Mouse (Mus musculus): ENCODE data around the gene Ubl7. TPM values are rescaled to one million over a fixed set of nuclear protein-coding genes. Genes with fewer than 3 reads are reported as not detected.

Gene Ubl7
- total RNA-seq, 2 experiments from 2014 or later: 70.8 to 80.1 TPM

DNA sequence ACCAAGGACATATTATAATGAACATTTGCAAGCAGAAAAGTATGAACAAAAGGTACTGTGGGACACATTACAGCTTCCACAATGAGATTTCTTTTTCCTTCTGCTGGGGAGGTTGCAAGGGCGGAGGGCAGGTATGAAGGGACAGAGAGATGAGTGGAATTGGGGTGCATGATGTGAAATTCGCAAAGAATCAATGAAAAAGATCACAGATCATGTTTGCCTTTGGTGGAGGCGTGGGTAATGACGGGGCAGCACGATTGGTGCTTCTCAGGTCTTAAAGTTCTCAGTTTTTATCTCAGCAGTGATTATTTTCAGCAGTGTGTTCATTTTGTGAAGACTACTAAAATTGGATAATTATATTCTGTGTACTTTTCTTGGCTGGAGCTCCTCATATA, 6.5 kb upstream of the Ubl7 start:
- no peak for DNase-seq (ENCODE audit: low spot score)
- intact Hi-C loops (cut with DNase I): no loop called here

GRCm38 (mm10) chr9:57907206-57907605, 3.6 kb upstream of the Ubl7 start:
- no peak for DNase-seq (ENCODE audit: low spot score)
- intact Hi-C loops (cut with DNase I): loop anchor here (5.0 kb wide), 1 partner anchor 45 kb away; no protein-coding TSS in a partner anchor

GRCm38 (mm10) chr9:57912571-57912970, 1.8 kb downstream of the Ubl7 start:
- no peak for DNase-seq (ENCODE audit: low spot score)
- intact Hi-C loops (cut with DNase I): loop anchor here (5.0 kb wide), 2 partner anchors 125 to 150 kb away; no protein-coding TSS in a partner anchor

- no peak for DNase-seq (ENCODE audit: low spot score)
Measured at GRCm38 (mm10) chr9:57921491-57922060, 10.8 kb downstream of the Ubl7 start.

DNA sequence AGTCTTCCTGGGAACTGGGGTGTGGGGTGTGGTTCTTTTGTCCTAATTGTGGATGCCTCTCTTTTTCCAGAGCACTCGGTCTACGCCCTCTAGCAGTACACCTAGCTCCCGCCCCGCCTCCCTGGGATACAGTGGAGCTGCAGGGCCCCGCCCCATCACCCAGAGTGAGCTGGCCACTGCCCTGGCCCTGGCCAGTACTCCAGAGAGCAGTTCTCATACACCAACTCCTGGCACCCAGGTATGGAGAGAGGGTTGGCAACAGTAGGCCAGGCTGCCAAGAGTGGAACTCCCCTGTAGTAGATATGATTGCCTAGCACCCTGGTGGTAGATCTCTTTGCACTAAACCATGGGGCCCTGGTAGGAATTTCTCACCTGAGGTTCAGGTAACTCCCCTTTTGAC, 11.6 kb downstream of the Ubl7 start:
- intact Hi-C loops (cut with DNase I): no loop called here
- no peak for DNase-seq (ENCODE audit: low spot score)

More at GRCm38 (mm10) chr9:57921491-57922060, 10.8 kb downstream of the Ubl7 start:
- intact Hi-C loops (cut with DNase I): no loop called here

GRCm38 (mm10) chr9:57923046-57923445, 12.3 kb downstream of the Ubl7 start:
- no peak for DNase-seq (ENCODE audit: low spot score)
- intact Hi-C loops (cut with DNase I): no loop called here

GRCm38 (mm10) chr9:57931166-57931767, 20.5 kb downstream of the Ubl7 start:
- intact Hi-C loops (cut with DNase I): no loop called here

GRCm38 (mm10) chr9:57932253-57932652, 21.5 kb downstream of the Ubl7 start:
- intact Hi-C loops (cut with DNase I): no loop called here
- DNase-seq (ENCODE audit: low spot score): no peak

More at GRCm38 (mm10) chr9:57931166-57931767, 20.5 kb downstream of the Ubl7 start:
- no peak for DNase-seq (ENCODE audit: low spot score)

DNA sequence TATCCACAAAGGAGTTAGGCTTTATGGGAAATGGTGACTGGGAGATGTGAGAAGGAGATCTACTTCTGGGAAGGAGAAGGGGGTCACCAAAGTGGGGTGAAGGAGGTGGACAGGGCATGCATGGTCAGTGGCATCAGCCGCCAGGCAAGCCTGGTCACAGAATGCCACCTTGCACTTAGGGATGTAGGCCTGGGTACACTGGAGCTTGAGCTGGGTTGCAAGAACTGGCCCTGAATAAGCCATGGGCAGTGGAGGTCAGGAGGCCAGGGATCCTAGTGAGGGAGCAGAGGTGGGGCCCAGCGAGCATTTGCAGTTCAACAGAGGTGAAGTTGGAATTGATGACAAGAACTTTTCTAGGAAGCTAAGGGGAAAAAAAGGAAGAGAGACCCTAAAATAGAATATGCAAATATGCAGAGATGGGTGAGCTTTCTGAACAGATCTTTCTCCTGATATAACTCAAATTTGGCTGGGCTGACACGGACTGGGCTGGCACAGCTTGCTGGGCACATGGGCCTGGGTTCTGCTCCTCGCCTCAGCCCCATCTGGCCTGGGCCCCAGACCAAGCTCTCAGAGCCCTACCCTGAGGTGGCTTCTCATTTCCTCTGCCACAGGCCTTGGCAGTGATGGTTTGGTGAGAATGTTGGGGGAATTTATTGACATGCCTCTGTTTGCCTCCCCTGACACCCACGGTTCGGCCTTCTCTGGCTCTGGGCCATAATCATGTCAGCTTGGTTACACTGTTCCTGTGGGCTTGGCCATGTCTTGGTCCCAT, 22.2 kb downstream of the Ubl7 start:
- intact Hi-C loops (cut with DNase I): no loop called here
- no peak for DNase-seq (ENCODE audit: low spot score)

DNA sequence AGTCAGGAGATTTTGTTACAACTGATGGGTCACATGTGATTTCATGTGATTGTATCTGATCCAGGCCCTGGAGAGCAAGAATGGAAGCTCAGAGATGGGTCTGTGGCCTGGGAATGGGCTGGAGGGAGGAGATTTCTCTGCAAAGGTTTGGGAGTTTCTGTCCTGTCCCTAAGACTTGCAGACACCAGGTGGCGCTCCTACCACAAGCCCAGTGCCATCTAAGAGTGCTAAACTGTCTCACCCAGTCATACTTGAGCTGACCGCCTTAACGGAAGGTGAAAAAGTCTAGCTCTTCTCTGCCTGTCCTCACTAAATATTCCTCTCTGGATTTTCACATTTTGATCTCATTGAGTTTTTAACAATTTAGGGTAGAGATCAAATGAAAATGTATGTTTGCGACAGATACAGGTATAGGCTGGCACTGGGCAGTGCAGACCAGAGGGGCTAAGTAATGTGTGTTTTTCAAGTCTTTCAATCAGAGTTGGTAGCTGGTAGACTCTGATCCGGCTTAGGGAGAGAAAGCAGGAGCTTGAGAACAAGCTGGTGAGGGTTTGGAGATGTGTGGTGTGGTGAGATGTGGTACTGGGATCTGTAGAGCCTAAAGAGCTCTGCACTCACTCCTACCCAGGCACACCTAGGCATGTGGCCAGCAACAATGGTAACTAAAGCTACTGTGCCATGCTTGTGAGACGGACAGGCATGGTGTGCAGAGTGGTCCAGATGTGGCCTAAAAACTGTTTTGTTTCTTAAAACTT, 25.1 kb downstream of the Ubl7 start:
- peak; percentile 64 for DNase-seq (ENCODE audit: low spot score)
- intact Hi-C loops (cut with DNase I): loop anchor here (1.0 to 5.0 kb wide), 4 partner anchors 36 to 74 kb away; no protein-coding TSS in a partner anchor

DNA sequence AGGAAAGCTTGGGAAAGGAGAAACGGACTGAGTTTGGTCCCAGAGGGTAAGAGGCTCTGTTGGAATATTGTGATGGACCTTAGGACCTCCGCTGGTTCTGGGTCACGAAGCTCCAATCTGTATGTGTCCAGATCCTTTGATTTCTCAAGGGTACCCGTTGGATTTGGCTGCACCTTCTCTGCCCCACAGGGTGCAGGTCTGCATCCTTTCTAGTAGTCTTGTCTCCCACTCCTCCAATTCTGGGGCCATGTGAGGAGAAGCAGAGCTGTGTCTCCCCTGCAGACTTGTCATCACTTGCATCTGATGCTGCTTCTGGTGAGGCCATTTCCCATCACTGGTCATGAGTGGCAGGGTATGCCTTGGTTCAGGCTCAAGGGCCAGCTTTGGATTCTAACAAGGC, 26.4 kb downstream of the Ubl7 start:
- DNase-seq (ENCODE audit: low spot score): no peak
- intact Hi-C loops (cut with DNase I): loop anchor here (5.0 kb wide), 2 partner anchors 35 to 75 kb away; no protein-coding TSS in a partner anchor

GRCm38 (mm10) chr9:57937651-57938050, 26.9 kb downstream of the Ubl7 start:
- intact Hi-C loops (cut with DNase I): loop anchor here (5.0 kb wide), 2 partner anchors 35 to 75 kb away; no protein-coding TSS in a partner anchor
- DNase-seq (ENCODE audit: low spot score): no peak

DNA sequence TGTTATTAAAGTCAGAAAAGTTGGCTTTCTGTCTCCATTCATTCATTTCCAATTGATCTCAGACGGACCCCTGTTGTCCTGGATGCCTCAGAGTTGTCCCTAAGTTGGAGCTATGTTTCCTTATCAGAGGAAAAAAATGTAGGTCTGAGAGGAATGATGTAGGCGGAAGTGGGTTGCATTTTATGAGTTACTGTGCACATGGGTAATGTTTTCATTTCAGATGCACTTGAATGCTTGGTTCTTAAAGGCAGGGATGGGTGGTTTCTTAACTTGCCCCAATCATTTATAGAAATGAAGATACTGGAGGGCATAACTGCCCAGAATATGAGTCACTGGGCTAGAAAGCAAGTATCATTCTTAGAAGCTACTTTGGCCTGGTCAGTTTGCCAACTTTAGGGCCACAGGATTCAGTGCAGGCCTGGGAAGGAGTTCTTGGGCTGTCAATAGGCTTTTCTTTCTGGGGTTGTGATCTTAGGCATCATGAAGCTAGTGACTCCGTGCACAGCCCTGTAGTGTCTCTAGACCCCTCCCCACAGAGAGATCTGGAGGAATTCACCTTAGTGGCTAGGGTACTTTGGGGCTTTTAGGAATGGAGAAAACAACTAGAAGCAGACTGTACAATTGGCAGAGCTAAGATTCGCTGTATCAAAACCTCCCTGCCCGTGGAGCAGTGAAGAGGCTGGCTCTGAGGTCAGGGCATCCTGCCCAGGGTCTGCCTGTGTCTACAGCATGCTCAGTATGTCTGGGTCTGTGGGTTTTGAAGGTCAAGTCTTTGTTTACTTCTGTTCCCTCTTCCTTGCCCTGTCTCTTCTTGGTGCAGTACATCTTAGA, 27.7 kb downstream of the Ubl7 start:
- intact Hi-C loops (cut with DNase I): loop anchor here (5.0 kb wide), 2 partner anchors 34 to 76 kb away; no protein-coding TSS in a partner anchor

GRCm38 (mm10) chr9:57939431-57940348, 28.9 kb downstream of the Ubl7 start, which contains the start of gene Sema7a:
Sema7a (plus strand) TSS chr9:57940112.
- DNase-seq (ENCODE audit: low spot score): peak; percentile 68
- intact Hi-C loops (cut with DNase I): loop anchor here (5.0 kb wide), 2 partner anchors 33 to 77 kb away; no protein-coding TSS in a partner anchor

More for the DNA sequence above, 27.7 kb downstream of the Ubl7 start:
- no peak for DNase-seq (ENCODE audit: low spot score)

GRCm38 (mm10) chr9:57940349-57940794, 29.6 kb downstream of the Ubl7 start:
- intact Hi-C loops (cut with DNase I): no loop called here
- DNase-seq (ENCODE audit: low spot score): no peak

- DNase-seq (ENCODE audit: low spot score): no peak
- intact Hi-C loops (cut with DNase I): no loop called here
Measured at GRCm38 (mm10) chr9:57940861-57941638, 30.3 kb downstream of the Ubl7 start.

DNA sequence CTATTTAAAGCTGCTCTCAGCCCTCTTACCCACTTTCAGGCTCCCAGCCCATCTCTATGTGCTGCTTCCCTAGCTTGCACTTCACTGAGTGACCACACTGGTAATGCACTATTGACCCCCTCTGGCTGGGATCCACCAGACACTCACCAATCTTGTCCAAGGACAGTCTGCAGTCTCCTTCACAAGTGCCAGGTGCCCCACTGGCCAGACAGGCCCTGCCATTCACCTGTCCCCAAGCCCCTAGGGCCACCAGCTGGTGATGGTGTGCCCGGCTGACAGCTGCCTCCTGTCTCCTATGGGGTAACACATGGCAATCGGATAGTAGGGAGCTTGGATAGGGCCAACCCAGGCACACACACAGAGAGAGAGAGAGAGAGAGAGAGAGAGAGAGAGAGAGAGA, 31.3 kb downstream of the Ubl7 start:
- intact Hi-C loops (cut with DNase I): no loop called here
- no peak for DNase-seq (ENCODE audit: low spot score)
